Mouse (Mus musculus) C2C12 (cell line): Measurements from ENCODE around the gene Mon2. TPM values are rescaled to one million over a fixed set of nuclear protein-coding genes. Genes with fewer than 3 reads are reported as not detected.
A peak's percentile ranks its signal among the peaks of the same experiment; 100 is the strongest.

ENCODE experiments used
- H3K27me3 ChIP-seq: one replicate; pipeline ENCODE4 v1.6.1; 2011; ENCODE audit not compliant: control insufficient read depth, insufficient read depth, insufficient read length
- H3K36me3 ChIP-seq: one replicate; pipeline ENCODE4 v1.6.1; 2011; ENCODE audit not compliant: control insufficient read depth, insufficient read depth
- H3K4me3 ChIP-seq: one replicate; pipeline ENCODE4 v1.5.1; 2011; ENCODE audit warnings: mild to moderate bottlenecking, control low read depth; ENCODE audit not compliant: poor library complexity, insufficient read depth, severe bottlenecking
- H3K79me2 ChIP-seq: one replicate; pipeline ENCODE4 v1.6.1; 2011; ENCODE audit not compliant: control insufficient read depth, insufficient read depth
- H3K79me3 ChIP-seq: one replicate; pipeline ENCODE4 v1.6.1; 2011; ENCODE audit warnings: low read depth, control low read depth
- H3ac ChIP-seq: one replicate; pipeline ENCODE3; 2011; ENCODE audit warnings: low read depth; ENCODE audit not compliant: control insufficient read depth, insufficient read length
- CEBPB ChIP-seq: IDR thresholded peaks from one replicate; pipeline ENCODE4 v1.6.1; 2011; ENCODE audit warnings: low read depth, mild to moderate bottlenecking, control low read depth, moderate library complexity
- CTCF ChIP-seq: IDR thresholded peaks from one replicate; pipeline ENCODE4 v1.5.1; 2011; ENCODE audit not compliant: control insufficient read depth, insufficient read depth, insufficient read length
- FOSL1 ChIP-seq: IDR thresholded peaks from one replicate; pipeline ENCODE4 v1.8.0; 2011; ENCODE audit warnings: mild to moderate bottlenecking, low read length; ENCODE audit not compliant: poor library complexity, insufficient read depth, severe bottlenecking
- MAX ChIP-seq: IDR thresholded peaks from one replicate; pipeline ENCODE4 v1.6.1; 2011; ENCODE audit warnings: mild to moderate bottlenecking, control low read depth
- MYOD1 ChIP-seq: IDR thresholded peaks from one replicate; pipeline ENCODE4 v1.6.1; 2011; ENCODE audit warnings: low read depth; ENCODE audit not compliant: control insufficient read depth, insufficient read length
- MYOG ChIP-seq: IDR thresholded peaks from one replicate; pipeline ENCODE4 v1.6.1; 2011; ENCODE audit not compliant: control insufficient read depth, insufficient read length; ENCODE audit errors: extremely low read depth
- USF1 ChIP-seq: IDR thresholded peaks from one replicate; pipeline ENCODE4 v1.6.1; 2011; ENCODE audit warnings: low read depth, mild to moderate bottlenecking, control low read depth, moderate library complexity
- polyA plus RNA-seq: library from polyadenylated mRNA; unstranded; fragments of >200 nt; fragmentation: generic; extraction: Trizol; gene quantifications from one replicate; pipeline ENCODE4 v1.2.1, GENCODE M21; 2012; ENCODE audit warnings: missing spikeins

The Mon2 gene
- polyA plus RNA-seq, 1 experiment: 27.4 TPM

DNA sequence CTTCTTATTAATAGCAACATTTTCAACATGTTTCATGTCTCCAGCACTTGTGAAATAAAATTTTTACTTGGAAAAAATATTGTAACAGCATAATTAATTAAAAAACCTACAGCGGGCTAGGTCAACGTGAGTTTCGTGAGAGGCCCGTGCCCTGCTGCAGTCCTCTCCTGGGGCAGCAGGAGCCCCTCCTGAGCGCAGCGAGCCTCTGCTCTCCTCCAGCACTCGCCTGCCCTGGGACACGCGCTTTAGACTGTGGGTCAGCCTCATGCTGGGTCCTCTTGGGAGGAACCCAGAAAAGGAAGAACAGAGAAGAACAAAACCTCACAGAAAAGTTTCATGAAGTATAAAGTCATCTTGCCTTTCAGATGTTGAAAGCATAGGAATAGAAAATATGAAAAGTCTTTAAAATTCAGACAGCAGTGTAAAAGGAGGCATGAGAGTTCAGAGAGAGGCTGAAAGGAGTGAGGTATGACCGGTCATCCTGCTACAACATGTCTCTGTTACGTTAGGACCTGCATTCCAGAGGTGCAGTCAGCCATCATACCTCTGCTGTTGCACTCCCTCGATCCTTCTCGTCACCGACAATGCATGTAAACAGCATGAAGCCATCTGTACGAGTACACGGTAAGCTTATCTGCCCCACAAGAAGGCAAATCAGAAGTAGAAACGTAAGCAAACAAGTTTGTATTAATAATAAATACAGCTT, 81.8 kb downstream of the Mon2 start:
- no peak overlapping the region for H3K4me3 ChIP-seq
- no peaks in the 10 kb centered on the region for H3K79me3 ChIP-seq
- H3ac ChIP-seq: no peak overlapping the region
- peaks cover 64% of the 10 kb centered on the region for H3K36me3 ChIP-seq
- TF ChIP-seq MAX (no peak), CTCF (no peak), MYOG (no peak), CEBPB (no peak), MYOD1 (no peak), USF1 (no peak), FOSL1 (no peak)
- no peaks in the 10 kb centered on the region for H3K79me2 ChIP-seq
- H3K27me3 ChIP-seq: no peaks in the 10 kb centered on the region

DNA sequence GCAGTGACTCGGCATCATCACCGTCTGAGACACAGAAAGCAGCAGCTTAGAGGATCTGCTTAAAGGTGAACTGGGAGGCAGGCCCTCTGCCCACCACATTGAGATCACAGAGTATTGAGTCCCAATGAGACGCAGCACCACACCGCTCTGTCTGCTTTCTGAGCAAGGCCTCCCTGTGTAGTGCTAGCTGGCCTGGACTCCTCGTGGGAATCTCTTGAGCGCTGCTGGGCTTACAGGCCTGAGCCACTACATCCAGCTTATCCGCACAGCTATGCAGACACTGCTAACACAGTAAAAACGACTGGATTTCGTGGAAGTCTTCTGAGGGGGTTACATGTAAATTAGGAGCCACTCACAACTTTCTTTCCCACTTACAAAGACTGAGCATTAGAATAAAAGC, 84.7 kb downstream of the Mon2 start:
- peaks cover 37% of the 10 kb centered on the region for H3K36me3 ChIP-seq
- H3K27me3 ChIP-seq: no peaks in the 10 kb centered on the region
- H3K4me3 ChIP-seq: no peak overlapping the region
- TF ChIP-seq MYOD1 (no peak), USF1 (no peak), CTCF (no peak), MAX (no peak)
- H3K79me2 ChIP-seq: no peaks in the 10 kb centered on the region
- H3ac ChIP-seq: no peak overlapping the region
- H3K79me3 ChIP-seq: no peaks in the 10 kb centered on the region

DNA sequence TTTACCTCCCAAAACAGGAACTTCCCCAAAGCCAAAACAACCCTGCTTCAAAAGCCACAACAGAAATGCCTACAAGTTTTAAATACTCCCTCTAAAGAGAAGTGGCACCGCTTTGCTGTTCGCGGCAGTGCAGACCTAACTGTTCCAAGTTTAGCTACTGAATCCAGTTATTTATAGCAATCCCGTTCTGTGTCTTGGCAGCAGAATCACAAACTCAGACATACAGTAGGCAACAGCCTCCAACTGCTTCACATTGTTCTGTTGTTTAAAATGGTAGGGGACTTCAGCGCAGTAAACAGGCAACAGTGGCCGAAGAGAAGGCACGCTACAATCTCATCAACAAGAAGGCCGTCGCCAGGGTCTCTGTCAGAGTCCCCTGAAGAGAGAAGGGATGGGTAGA, 85.3 kb downstream of the Mon2 start:
- Histone ChIP-seq H3ac (no peak overlapping the region), H3K79me2 (no peaks in the 10 kb centered on the region), H3K79me3 (no peaks in the 10 kb centered on the region), H3K4me3 (no peak overlapping the region), H3K36me3 (peaks cover 34% of the 10 kb centered on the region), H3K27me3 (no peaks in the 10 kb centered on the region)
- TF ChIP-seq USF1 (no peak), CEBPB (no peak), MYOD1 (no peak), FOSL1 (no peak), CTCF (no peak), MAX (no peak)

DNA sequence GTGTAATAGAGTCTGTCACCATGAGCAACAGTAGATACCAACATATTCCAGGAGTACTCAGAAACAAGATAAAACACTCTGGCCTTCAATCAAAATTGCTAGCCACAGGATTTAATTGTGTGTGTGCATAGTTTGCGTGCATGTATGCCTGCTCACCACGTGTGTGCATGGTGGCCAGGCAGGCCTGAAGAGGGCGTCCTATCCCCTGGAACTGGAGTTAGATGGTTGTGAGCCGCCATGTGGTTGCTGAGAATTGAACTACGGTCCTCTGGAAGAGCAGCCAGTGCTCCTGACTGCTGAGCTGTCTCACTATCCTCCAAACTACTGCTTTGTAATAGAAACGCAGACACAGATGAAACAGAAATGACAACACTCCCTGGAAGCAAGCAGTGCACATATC, 85.7 kb downstream of the Mon2 start:
- peaks cover 29% of the 10 kb centered on the region for H3K36me3 ChIP-seq
- H3K79me3 ChIP-seq: no peaks in the 10 kb centered on the region
- no peak overlapping the region for H3ac ChIP-seq
- H3K79me2 ChIP-seq: peaks cover under 1% of the 10 kb centered on the region
- TF ChIP-seq CTCF: no peak
- TF ChIP-seq FOSL1: no peak
- TF ChIP-seq USF1: no peak
- TF ChIP-seq MYOD1: no peak
- no peak for TF ChIP-seq CEBPB
- no peak for TF ChIP-seq MYOG
- no peak for TF ChIP-seq MAX
- no peaks in the 10 kb centered on the region for H3K27me3 ChIP-seq
- H3K4me3 ChIP-seq: no peak overlapping the region

DNA sequence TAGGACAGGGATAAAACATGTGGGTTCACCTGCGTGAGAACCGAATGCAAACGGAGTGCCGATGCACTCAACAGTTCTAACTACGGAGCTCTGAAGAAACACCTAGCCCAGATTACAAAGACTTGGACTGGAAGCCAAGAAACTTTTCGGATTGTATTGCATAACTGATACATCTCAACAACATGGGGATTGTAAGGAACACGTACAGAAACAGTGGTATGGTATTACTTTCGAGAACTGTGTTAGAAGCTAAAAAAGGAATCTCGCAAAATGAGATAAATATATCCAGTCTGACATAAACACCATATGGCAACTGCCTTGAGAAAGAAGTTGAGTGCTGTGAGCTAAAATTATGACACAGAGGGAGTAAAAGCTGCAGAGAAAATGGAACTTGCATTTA, 86.4 kb downstream of the Mon2 start:
- Histone ChIP-seq H3K36me3 (peaks cover 22% of the 10 kb centered on the region), H3K79me2 (peaks cover 7% of the 10 kb centered on the region), H3K4me3 (no peak overlapping the region), H3ac (no peak overlapping the region), H3K79me3 (peaks cover 4% of the 10 kb centered on the region), H3K27me3 (no peaks in the 10 kb centered on the region)
- TF ChIP-seq USF1 (no peak), CEBPB (no peak), CTCF (no peak), FOSL1 (no peak), MAX (no peak), MYOG (no peak), MYOD1 (no peak)

DNA sequence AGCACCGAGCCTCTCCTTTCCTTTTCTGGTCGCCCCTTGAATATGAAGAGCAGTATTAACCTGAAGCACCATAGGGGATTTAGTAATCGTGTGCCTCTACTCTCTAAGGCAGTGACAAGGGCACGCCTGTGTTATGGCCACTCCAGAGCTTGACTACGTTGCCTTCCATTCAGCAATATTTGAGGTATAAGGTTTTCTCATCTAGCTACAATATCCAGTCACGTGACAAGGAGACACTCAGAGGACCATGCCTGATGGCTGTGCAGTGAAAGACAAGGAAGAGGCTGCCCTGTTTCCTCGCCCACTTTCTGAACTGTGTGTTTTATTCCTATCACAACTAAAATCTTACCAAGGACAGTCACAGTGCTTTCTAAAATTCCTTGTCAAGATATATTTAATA, 87.9 kb downstream of the Mon2 start:
- Histone ChIP-seq H3K79me2 (peaks cover 23% of the 10 kb centered on the region), H3K4me3 (no peak overlapping the region), H3K27me3 (no peaks in the 10 kb centered on the region), H3K36me3 (peaks cover 20% of the 10 kb centered on the region), H3ac (peak overlapping the region; percentile 19), H3K79me3 (peaks cover 20% of the 10 kb centered on the region)
- TF ChIP-seq FOSL1 (no peak), USF1 (peak; percentile 89)
